9 mouse cellular contexts compared by ENCODE assay signal in the genomic region with DNA sequence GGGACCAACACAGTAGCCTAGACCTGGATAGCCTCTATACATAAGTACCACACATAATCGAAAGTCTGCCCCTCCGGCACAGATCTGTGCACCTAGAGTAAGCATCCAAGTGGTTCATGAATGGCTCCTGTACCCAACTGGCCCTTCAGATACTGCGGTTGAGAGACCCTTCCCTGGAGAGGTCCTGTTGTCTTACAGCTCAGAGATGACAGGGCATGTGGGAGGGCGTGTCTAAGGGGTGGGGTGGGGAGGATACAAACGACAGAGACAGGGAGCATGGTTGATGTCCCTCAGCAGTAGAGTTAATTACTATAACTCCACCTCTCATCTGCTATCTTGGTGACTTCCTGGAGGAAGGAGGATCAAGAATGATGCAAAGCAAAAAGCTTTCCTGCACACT. TPM values are rescaled to one million over a fixed set of nuclear protein-coding genes. Genes with fewer than 3 reads are reported as not detected.
A peak's percentile ranks its signal among the peaks of the same experiment; 100 is the strongest.
DNase-seq lines count a peak whose midpoint lies in the region; ATAC-seq lines count a peak whose summit lies in the region.
"Had no signal": no experiment of that assay in that cellular context is flagged by ENCODE, and none has a peak within 500 bp of the region (broad histone marks: within the 10 kb centered on the region; RNA-seq: fewer than 3 reads in every experiment).

No protein-coding gene starts in this region.

- peaks cover 29% of the 10 kb centered on the region for H3K36me3 ChIP-seq in heart, embryonic 13.5 days
- peaks cover 18% of the 10 kb centered on the region for H3K36me3 ChIP-seq in hindbrain, embryonic 13.5 days
- H3K36me3 ChIP-seq in midbrain, embryonic 13.5 days, result peaks cover 31% of the 10 kb centered on the region
- H3K36me3 ChIP-seq: G1E had no signal

- H3K27me3 ChIP-seq in heart, embryonic 13.5 days (replicated peaks), result no peaks in the 10 kb centered on the region
- H3K27me3 ChIP-seq in hindbrain, embryonic 13.5 days, result no peaks in the 10 kb centered on the region
- no peaks in the 10 kb centered on the region for H3K27me3 ChIP-seq in midbrain, embryonic 13.5 days

- no peak for DNase-seq in heart, adult 11 months
- DNase-seq in MN1 (ENCODE audit: low spot score), result peak; percentile 20
- no peak for DNase-seq in adipocyte (ENCODE audit: low spot score)
- no peak for DNase-seq in ovary, postnatal 36 days (ENCODE audit: low spot score)
- DNase-seq in T-cell, adult 2 months (ENCODE audit: low spot score), result no peak

- peak overlapping the region; percentile 73 for H3K9ac ChIP-seq in heart, embryonic 13.5 days
- H3K9ac ChIP-seq in hindbrain, embryonic 13.5 days, result peak overlapping the region; percentile 77
- H3K9ac ChIP-seq in midbrain, embryonic 13.5 days (replicated peaks), result peak overlapping the region; percentile 74

- peak overlapping the region; percentile 25; the same call in 1 of the 2 replicates for H3K27ac ChIP-seq in heart, embryonic 13.5 days (replicated peaks)
- H3K27ac ChIP-seq in hindbrain, embryonic 13.5 days, result peak overlapping the region; percentile 82
- H3K27ac ChIP-seq in midbrain, embryonic 13.5 days, result peak overlapping the region; percentile 84

- 28% methylated on average over 5 of the region's 5 CpGs for WGBS in heart, embryonic 13.5 days
- WGBS in hindbrain, embryonic 13.5 days, result 18% methylated on average over 5 of the region's 5 CpGs
- WGBS in midbrain, embryonic 13.5 days, result 18% methylated on average over 5 of the region's 5 CpGs

- peak overlapping the region; percentile 85 for H3K4me2 ChIP-seq in heart, embryonic 13.5 days
- peak overlapping the region; percentile 73 for H3K4me2 ChIP-seq in hindbrain, embryonic 13.5 days
- H3K4me2 ChIP-seq in midbrain, embryonic 13.5 days (replicated peaks), result peak overlapping the region; percentile 86

- H3K9me3 ChIP-seq in heart, embryonic 13.5 days, result no peaks in the 10 kb centered on the region
- H3K9me3 ChIP-seq in hindbrain, embryonic 13.5 days, result no peaks in the 10 kb centered on the region
- no peaks in the 10 kb centered on the region for H3K9me3 ChIP-seq in midbrain, embryonic 13.5 days
- H3K9me3 ChIP-seq: G1E had no signal

- peak overlapping the region; percentile 58 for H3K4me3 ChIP-seq in heart, embryonic 13.5 days
- peak overlapping the region; percentile 48 for H3K4me3 ChIP-seq in hindbrain, embryonic 13.5 days
- H3K4me3 ChIP-seq in midbrain, embryonic 13.5 days (replicated peaks), result peak overlapping the region; percentile 52

- ATAC-seq in heart, embryonic 13.5 days (ENCODE audit: extremely low read depth, insufficient number of reproducible peaks, low FRiP score, low TSS enrichment), result no peak
- ATAC-seq in hindbrain, embryonic 13.5 days (ENCODE audit: low FRiP score), result peak; percentile 22
- peak; percentile 22 for ATAC-seq in midbrain, embryonic 13.5 days

- peaks cover 78% of the 10 kb centered on the region for H3K4me1 ChIP-seq in heart, embryonic 13.5 days
- peaks cover 91% of the 10 kb centered on the region for H3K4me1 ChIP-seq in hindbrain, embryonic 13.5 days (replicated peaks)
- H3K4me1 ChIP-seq in midbrain, embryonic 13.5 days (replicated peaks), result peaks cover 74% of the 10 kb centered on the region

RNA-seq across cellular contexts. Expression of a gene that starts 29.9 kb away (rescaled TPM):
- polyA plus RNA-seq in heart, embryonic 13.5 days (2015; fragmentation: Nextera tagmentation; extraction: Ambion mirVana), result 24.0 and 26.9 TPM in 2 replicates
- polyA plus RNA-seq in hindbrain, embryonic 13.5 days (2015; fragmentation: Nextera tagmentation; extraction: Ambion mirVana), result 79.7 and 82.0 TPM in 2 replicates
- 80.3 and 91.8 TPM in 2 replicates for polyA plus RNA-seq in midbrain, embryonic 13.5 days (2015; fragmentation: Nextera tagmentation; extraction: Ambion mirVana)
- polyA plus RNA-seq: G1E had no signal

Comparison
In these comparisons a context has a peak if more than half of its experiments do, and no peak if none do; other contexts are left out.
1. H3K27ac ChIP-seq: peak in every context shown above with its lines; median percentile 84 in midbrain, embryonic 13.5 days; 82 in hindbrain, embryonic 13.5 days; 25 in heart, embryonic 13.5 days.